Mouse (Mus musculus): Measurements from ENCODE around the gene Ap2a1. TPM values are rescaled to one million over a fixed set of nuclear protein-coding genes. Genes with fewer than 3 reads are reported as not detected.

Ap2a1 gene
- total and polyA plus RNA-seq, 3 experiments = 56.1 to 67.6 (median 63.3) TPM

DNA sequence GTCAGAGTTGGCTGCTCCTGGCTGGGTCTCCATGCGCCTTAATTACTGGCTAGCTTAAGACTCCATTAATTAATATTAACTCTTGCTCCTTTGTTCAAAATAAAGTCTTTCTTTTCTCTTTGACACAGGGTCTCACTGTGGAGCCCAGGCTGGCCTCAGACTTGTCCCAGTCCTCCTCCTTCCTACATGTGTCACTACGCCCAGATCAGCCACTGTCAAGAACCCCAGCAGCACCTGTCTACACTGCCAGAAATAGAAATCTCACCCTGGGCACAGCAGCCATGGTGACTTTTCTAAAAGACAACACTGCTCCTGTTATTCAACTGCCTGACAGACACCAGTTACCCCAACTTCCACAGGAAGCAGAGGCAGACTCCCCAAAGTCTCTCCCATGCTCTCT, 14.9 kb downstream of the Ap2a1 start:
- H3K27ac ChIP-seq = no peak overlapping the region
- WGBS = 90% methylated on average over 2 of the region's 2 CpGs
- no peaks in the 10 kb centered on the region for H3K27me3 ChIP-seq (ENCODE audit: control insufficient read depth, insufficient read depth, low read length)
- TF ChIP-seq EP300 (IDR thresholded peaks at IDR 0.05; ENCODE audit: insufficient read depth, low read depth, low read length) (no peak), POLR2A (IDR thresholded peaks at IDR 0.05; ENCODE audit: insufficient read depth, low read depth, low read length) (no peak), CTCF (IDR thresholded peaks at IDR 0.05) (no peak)
- peaks cover 1% of the 10 kb centered on the region; the same call in 1 of the 2 replicates for H3K4me1 ChIP-seq (ENCODE audit: control insufficient read depth, insufficient read depth, low read length)
- H3K9ac ChIP-seq (ENCODE audit: low read depth, low read length) = no peak overlapping the region
- no peak for DNase-seq
- H3K4me3 ChIP-seq = no peak overlapping the region
- H3K79me2 ChIP-seq (replicated peaks; ENCODE audit: control insufficient read depth, insufficient read depth, low read length) = no peaks in the 10 kb centered on the region
- no peaks in the 10 kb centered on the region for H3K36me3 ChIP-seq (ENCODE audit: control insufficient read depth, insufficient read depth, low read length)
- intact Hi-C loops (cut with DNase I) = no loop called here

- no peaks in the 10 kb centered on the region for H3K4me1 ChIP-seq (ENCODE audit: control insufficient read depth, insufficient read depth, low read length)
- intact Hi-C loops (cut with DNase I) = no loop called here
- no peak overlapping the region for H3K4me3 ChIP-seq
- TF ChIP-seq POLR2A (IDR thresholded peaks at IDR 0.05; ENCODE audit: insufficient read depth, low read depth, low read length) (no peak), EP300 (IDR thresholded peaks at IDR 0.05; ENCODE audit: insufficient read depth, low read depth, low read length) (no peak), CTCF (IDR thresholded peaks at IDR 0.05) (no peak)
- no peak overlapping the region for H3K9ac ChIP-seq (ENCODE audit: low read depth, low read length)
- no peak overlapping the region for H3K27ac ChIP-seq
- no peaks in the 10 kb centered on the region for H3K36me3 ChIP-seq (ENCODE audit: control insufficient read depth, insufficient read depth, low read length)
- 77% methylated on average over 15 of the region's 15 CpGs for WGBS
- H3K79me2 ChIP-seq (replicated peaks; ENCODE audit: control insufficient read depth, insufficient read depth, low read length) = no peaks in the 10 kb centered on the region
- no peak for DNase-seq
- H3K27me3 ChIP-seq (ENCODE audit: control insufficient read depth, insufficient read depth, low read length) = no peaks in the 10 kb centered on the region
These were observed 20.4 kb downstream of the Ap2a1 start for GRCm38 (mm10) chr7:44908706-44909476.

DNA sequence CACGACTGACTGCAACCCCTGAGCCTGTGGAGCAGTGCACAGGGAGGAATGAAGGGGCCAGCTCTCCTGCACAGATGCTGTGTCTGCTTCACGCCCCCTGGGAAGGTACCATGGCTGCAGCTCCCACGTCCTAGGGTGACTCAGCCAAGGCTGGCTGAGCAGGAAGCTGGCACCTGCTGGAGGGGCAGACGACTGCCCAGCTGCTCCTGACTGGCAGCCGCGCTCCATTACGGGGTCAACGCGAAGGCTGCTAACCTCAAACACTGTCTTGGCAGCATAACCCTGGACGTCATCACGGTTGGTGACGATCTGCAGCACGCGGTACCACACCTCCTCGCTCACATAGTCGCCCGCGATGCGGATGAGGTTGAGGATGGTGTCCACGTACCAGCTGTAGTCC, 23.9 kb downstream of the Ap2a1 start:
- no peaks in the 10 kb centered on the region for H3K27me3 ChIP-seq (ENCODE audit: control insufficient read depth, insufficient read depth, low read length)
- no peaks in the 10 kb centered on the region; the same call in 1 of the 2 replicates for H3K4me1 ChIP-seq (ENCODE audit: control insufficient read depth, insufficient read depth, low read length)
- WGBS = 79% methylated on average over 20 of the region's 20 CpGs
- no peak overlapping the region for H3K27ac ChIP-seq
- H3K4me3 ChIP-seq = no peak overlapping the region
- no peak for DNase-seq
- no peaks in the 10 kb centered on the region for H3K36me3 ChIP-seq (ENCODE audit: control insufficient read depth, insufficient read depth, low read length)
- intact Hi-C loops (cut with DNase I) = no loop called here
- no peak overlapping the region for H3K9ac ChIP-seq (ENCODE audit: low read depth, low read length)
- TF ChIP-seq POLR2A (IDR thresholded peaks at IDR 0.05; ENCODE audit: insufficient read depth, low read depth, low read length) (no peak), EP300 (IDR thresholded peaks at IDR 0.05; ENCODE audit: insufficient read depth, low read depth, low read length) (no peak), CTCF (IDR thresholded peaks at IDR 0.05) (no peak)
- no peaks in the 10 kb centered on the region for H3K79me2 ChIP-seq (replicated peaks; ENCODE audit: control insufficient read depth, insufficient read depth, low read length)

DNA sequence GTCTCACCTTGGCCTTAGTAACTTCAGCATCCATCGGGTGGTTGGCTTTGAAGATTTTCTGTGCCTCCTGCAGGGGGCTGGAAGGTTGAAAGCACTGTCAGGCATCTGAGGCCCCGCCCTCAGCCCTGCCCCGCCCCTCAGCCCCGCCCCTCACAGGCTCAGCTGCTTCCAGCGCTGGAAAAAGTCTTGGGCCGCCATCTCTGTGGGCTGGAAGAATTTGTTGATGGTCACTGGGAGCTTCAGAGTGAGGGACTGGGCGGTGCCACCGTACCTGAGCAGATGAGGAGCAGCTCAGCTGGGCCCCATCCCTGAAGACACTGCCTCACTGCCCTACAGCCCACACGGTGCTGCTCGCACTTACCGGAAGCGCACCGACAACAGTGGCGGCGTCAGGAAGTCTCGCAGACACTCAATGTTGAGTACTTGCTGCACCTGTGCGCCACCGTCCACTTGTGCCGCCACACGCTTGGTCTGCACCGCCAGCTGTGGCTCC, 28.0 kb downstream of the Ap2a1 start:
- no peak overlapping the region for H3K27ac ChIP-seq
- DNase-seq = peak in 1 of 2 experiments; percentile 45
- H3K4me3 ChIP-seq = no peak overlapping the region
- 0 out of 2 replicates have a peak overlapping the region, but pooled peaks have one; percentile 50 for H3K9ac ChIP-seq (ENCODE audit: low read depth, low read length)
- no peaks in the 10 kb centered on the region for H3K27me3 ChIP-seq (ENCODE audit: control insufficient read depth, insufficient read depth, low read length)
- TF ChIP-seq POLR2A (IDR thresholded peaks at IDR 0.05; ENCODE audit: insufficient read depth, low read depth, low read length) = peak; percentile 47
- TF ChIP-seq EP300 (IDR thresholded peaks at IDR 0.05; ENCODE audit: insufficient read depth, low read depth, low read length) = no peak
- TF ChIP-seq CTCF (IDR thresholded peaks at IDR 0.05) = peak; percentile 38
- WGBS = 24% methylated on average over 21 of the region's 21 CpGs
- intact Hi-C loops (cut with DNase I) = no loop called here
- no peaks in the 10 kb centered on the region for H3K79me2 ChIP-seq (replicated peaks; ENCODE audit: control insufficient read depth, insufficient read depth, low read length)
- no peaks in the 10 kb centered on the region for H3K36me3 ChIP-seq (ENCODE audit: control insufficient read depth, insufficient read depth, low read length)
- peaks cover 4% of the 10 kb centered on the region for H3K4me1 ChIP-seq (ENCODE audit: control insufficient read depth, insufficient read depth, low read length)

DNA sequence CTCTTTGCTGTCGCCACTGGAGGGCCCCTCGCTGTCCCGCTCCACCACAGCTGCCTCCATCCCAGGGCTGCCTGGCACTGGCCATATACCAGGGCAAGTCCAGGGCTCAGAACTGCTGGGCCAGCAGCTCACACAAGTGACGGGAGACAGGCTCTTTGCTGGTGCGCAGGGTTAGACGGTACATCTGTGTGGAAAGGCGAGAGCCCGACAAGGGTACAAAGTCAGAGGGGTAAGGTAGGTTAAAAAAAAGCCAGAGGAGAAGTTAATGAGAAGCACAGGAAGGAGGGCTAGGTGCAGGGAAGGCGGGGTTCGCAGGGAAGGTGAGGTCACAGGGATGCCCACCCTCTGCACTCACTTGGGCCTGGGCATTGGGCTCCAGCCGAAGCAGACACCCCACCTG, 28.7 kb downstream of the Ap2a1 start:
- Histone ChIP-seq H3K27me3 (ENCODE audit: control insufficient read depth, insufficient read depth, low read length) (no peaks in the 10 kb centered on the region), H3K9ac (ENCODE audit: low read depth, low read length) (no peak overlapping the region), H3K36me3 (ENCODE audit: control insufficient read depth, insufficient read depth, low read length) (no peaks in the 10 kb centered on the region), H3K27ac (no peak overlapping the region), H3K4me1 (ENCODE audit: control insufficient read depth, insufficient read depth, low read length) (peaks cover 4% of the 10 kb centered on the region), H3K4me3 (no peak overlapping the region), H3K79me2 (replicated peaks; ENCODE audit: control insufficient read depth, insufficient read depth, low read length) (no peaks in the 10 kb centered on the region)
- TF ChIP-seq EP300 (IDR thresholded peaks at IDR 0.05; ENCODE audit: insufficient read depth, low read depth, low read length) = no peak
- TF ChIP-seq CTCF (IDR thresholded peaks at IDR 0.05) = no peak
- no peak for TF ChIP-seq POLR2A (IDR thresholded peaks at IDR 0.05; ENCODE audit: insufficient read depth, low read depth, low read length)
- intact Hi-C loops (cut with DNase I) = no loop called here
- DNase-seq = no peak
- 94% methylated on average over 11 of the region's 11 CpGs for WGBS

GRCm38 (mm10) chr7:44898607-44899006, 30.7 kb downstream of the Ap2a1 start:
- H3K9ac ChIP-seq (ENCODE audit: low read depth, low read length) = no peak overlapping the region
- no peak overlapping the region for H3K4me3 ChIP-seq
- intact Hi-C loops (cut with DNase I) = loop anchor here (5.0 kb wide), 1 partner anchor 41 kb away; the partner anchor contains the start of gene Pnkp
- H3K79me2 ChIP-seq (replicated peaks; ENCODE audit: control insufficient read depth, insufficient read depth, low read length) = no peaks in the 10 kb centered on the region
- no peak overlapping the region for H3K27ac ChIP-seq
- H3K27me3 ChIP-seq (ENCODE audit: control insufficient read depth, insufficient read depth, low read length) = no peaks in the 10 kb centered on the region
- TF ChIP-seq CTCF (IDR thresholded peaks at IDR 0.05) (peak; percentile 49), POLR2A (IDR thresholded peaks at IDR 0.05; ENCODE audit: insufficient read depth, low read depth, low read length) (no peak)
- no peak for DNase-seq
- peaks cover 7% of the 10 kb centered on the region for H3K4me1 ChIP-seq (ENCODE audit: control insufficient read depth, insufficient read depth, low read length)
- WGBS = 35% methylated on average over 19 of the region's 19 CpGs
- no peaks in the 10 kb centered on the region for H3K36me3 ChIP-seq (ENCODE audit: control insufficient read depth, insufficient read depth, low read length)
